In genomic region chr2:70993740-70994139, GRCm38 (mm10) we compare ENCODE assay signal across 14 mouse cellular contexts.
"Had no signal": no experiment of that assay in that cellular context is flagged by ENCODE, and none has a peak within 500 bp of the region (broad histone marks: within the 10 kb centered on the region; RNA-seq: fewer than 3 reads in every experiment).

No protein-coding gene starts in this region.

- ATAC-seq: intestine, embryonic 15.5 days had no signal

- H3K27me3 ChIP-seq: intestine, embryonic 15.5 days; neural tube, embryonic 15.5 days had no signal

- DNase-seq: kidney, adult 18-20 months; kidney, postnatal 10 days; lung, embryonic 14.5 days; lung, postnatal 10 days; midbrain, embryonic 14.5 days; thymus, postnatal 25 days had no signal

- H3K4me3 ChIP-seq: intestine, embryonic 15.5 days; left cerebral cortex, adult 2 months; limb, embryonic 10.5 days; midbrain, embryonic 10.5 days; myocyte; neural tube, embryonic 15.5 days had no signal

- H3K36me3 ChIP-seq: intestine, embryonic 15.5 days; limb, embryonic 10.5 days; midbrain, embryonic 10.5 days; neural tube, embryonic 15.5 days had no signal

- H3K9ac ChIP-seq: intestine, embryonic 15.5 days; lung, embryonic 14.5 days; neural tube, embryonic 15.5 days had no signal

- H3K9me3 ChIP-seq: intestine, embryonic 15.5 days; limb, embryonic 10.5 days; midbrain, embryonic 10.5 days; neural tube, embryonic 15.5 days had no signal

- H3K27ac ChIP-seq: intestine, embryonic 15.5 days; left cerebral cortex, adult 2 months; limb, embryonic 10.5 days; macrophage; midbrain, embryonic 10.5 days; neural tube, embryonic 15.5 days; stomach, postnatal 0 days had no signal

- H3K4me2 ChIP-seq: intestine, embryonic 15.5 days; lung, embryonic 14.5 days; neural tube, embryonic 15.5 days had no signal
